Mouse (Mus musculus): Measurements from ENCODE around the gene Tnfaip1. TPM values are rescaled to one million over a fixed set of nuclear protein-coding genes. Genes with fewer than 3 reads are reported as not detected.

Gene Tnfaip1
- polyA plus RNA-seq, 1 experiment from 2014 or later = 42.1 TPM

GRCm38 (mm10) chr11:78483639-78484038 lies 52.5 kb downstream of the Tnfaip1 start:
- no peak for DNase-seq (ENCODE audit: low spot score)
- WGBS = 41% methylated on average over 7 of the region's 7 CpGs

GRCm38 (mm10) chr11:78475289-78475688 lies 60.8 kb downstream of the Tnfaip1 start:
- no peaks in the 10 kb centered on the region for H3K27me3 ChIP-seq (replicated peaks; ENCODE audit: control insufficient read depth, insufficient read depth, low read length)
- H3K9me3 ChIP-seq (ENCODE audit: control insufficient read depth, low read length) = no peaks in the 10 kb centered on the region
- DNase-seq (ENCODE audit: low spot score) = no peak
- H3K4me1 ChIP-seq (replicated peaks; ENCODE audit: control insufficient read depth, insufficient read depth, low read length) = no peaks in the 10 kb centered on the region
- H3K4me2 ChIP-seq = no peak overlapping the region
- no peak for ATAC-seq (replicated peaks; ENCODE audit: low FRiP score)
- 57% methylated on average over 3 of the region's 3 CpGs for WGBS
- H3K27ac ChIP-seq (ENCODE audit: low read depth, low read length) = no peak overlapping the region
- no peaks in the 10 kb centered on the region for H3K36me3 ChIP-seq (ENCODE audit: control insufficient read depth, insufficient read depth, low read length)
- H3K9ac ChIP-seq (ENCODE audit: low read depth, low read length) = no peak overlapping the region
- no peak overlapping the region for H3K4me3 ChIP-seq (ENCODE audit: low read depth, low read length)

More at GRCm38 (mm10) chr11:78483639-78484038, 52.5 kb downstream of the Tnfaip1 start:
- Histone ChIP-seq H3K4me3 (ENCODE audit: low read depth, low read length) (no peak overlapping the region), H3K4me2 (no peak overlapping the region), H3K9me3 (ENCODE audit: control insufficient read depth, low read length) (no peaks in the 10 kb centered on the region), H3K27ac (ENCODE audit: low read depth, low read length) (no peak overlapping the region), H3K27me3 (replicated peaks; ENCODE audit: control insufficient read depth, insufficient read depth, low read length) (peaks cover 40% of the 10 kb centered on the region), H3K4me1 (replicated peaks; ENCODE audit: control insufficient read depth, insufficient read depth, low read length) (no peaks in the 10 kb centered on the region), H3K9ac (ENCODE audit: low read depth, low read length) (no peak overlapping the region), H3K36me3 (ENCODE audit: control insufficient read depth, insufficient read depth, low read length) (no peaks in the 10 kb centered on the region)
- no peak for ATAC-seq (replicated peaks; ENCODE audit: low FRiP score)

Other genes starting within 250 kb of the Tnfaip1 start
- gene BC030499, start 245.5 kb downstream of the Tnfaip1 start, polyA plus RNA-seq (2014; fragmentation: Nextera tagmentation; extraction: Ambion mirVana) = 0.18 and 0.36 TPM in 2 replicates
- 48.3 and 50.3 TPM in 2 replicates for gene Spag5, start 234.8 kb downstream of the Tnfaip1 start, polyA plus RNA-seq (2014; fragmentation: Nextera tagmentation; extraction: Ambion mirVana)
- 8.8 and 9.9 TPM in 2 replicates for gene Aldoc, start 213.4 kb downstream of the Tnfaip1 start, polyA plus RNA-seq (2014; fragmentation: Nextera tagmentation; extraction: Ambion mirVana)
- gene Pigs, start 207.9 kb downstream of the Tnfaip1 start, polyA plus RNA-seq (2014; fragmentation: Nextera tagmentation; extraction: Ambion mirVana) = 63.6 and 68.2 TPM in 2 replicates
- gene Unc119, start 192.8 kb downstream of the Tnfaip1 start, polyA plus RNA-seq (2014; fragmentation: Nextera tagmentation; extraction: Ambion mirVana) = 68.9 and 72.7 TPM in 2 replicates
- not detected in 2 replicates for gene Foxn1, start 149.8 kb downstream of the Tnfaip1 start, polyA plus RNA-seq (2014; fragmentation: Nextera tagmentation; extraction: Ambion mirVana)
- not detected in 2 replicates for gene Slc13a2, start 114.1 kb downstream of the Tnfaip1 start, polyA plus RNA-seq (2014; fragmentation: Nextera tagmentation; extraction: Ambion mirVana)
- 9.8 and 12.1 TPM in 2 replicates for gene Slc46a1, start 70.6 kb downstream of the Tnfaip1 start, polyA plus RNA-seq (2014; fragmentation: Nextera tagmentation; extraction: Ambion mirVana)
- gene Sarm1, start 38.6 kb downstream of the Tnfaip1 start, polyA plus RNA-seq (2014; fragmentation: Nextera tagmentation; extraction: Ambion mirVana) = 0.44 and 0.71 TPM in 2 replicates
- gene Vtn, start 37.2 kb downstream of the Tnfaip1 start, polyA plus RNA-seq (2014; fragmentation: Nextera tagmentation; extraction: Ambion mirVana) = 220 and 245 TPM in 2 replicates
- gene Sebox, start 32.9 kb downstream of the Tnfaip1 start, polyA plus RNA-seq (2014; fragmentation: Nextera tagmentation; extraction: Ambion mirVana) = 0.21 and 0.32 TPM in 2 replicates
- gene Tmem199, start 24.2 kb downstream of the Tnfaip1 start, polyA plus RNA-seq (2014; fragmentation: Nextera tagmentation; extraction: Ambion mirVana) = 59.9 and 61.9 TPM in 2 replicates
- 151 and 154 TPM in 2 replicates for gene Poldip2, start 24.1 kb downstream of the Tnfaip1 start, polyA plus RNA-seq (2014; fragmentation: Nextera tagmentation; extraction: Ambion mirVana)
- gene Ift20, start within 50 bp of the Tnfaip1 start, polyA plus RNA-seq (2014; fragmentation: Nextera tagmentation; extraction: Ambion mirVana) = 112 and 114 TPM in 2 replicates
- 173 and 183 TPM in 2 replicates for gene Tmem97, start 14.4 kb upstream of the Tnfaip1 start, polyA plus RNA-seq (2014; fragmentation: Nextera tagmentation; extraction: Ambion mirVana)
- gene Nlk, start 161.0 kb upstream of the Tnfaip1 start, polyA plus RNA-seq (2014; fragmentation: Nextera tagmentation; extraction: Ambion mirVana) = 13.9 and 17.2 TPM in 2 replicates
- gene Ccnq, start 215.4 kb upstream of the Tnfaip1 start, polyA plus RNA-seq (2014; fragmentation: Nextera tagmentation; extraction: Ambion mirVana) = 47.9 and 52.3 TPM in 2 replicates